10 mouse cellular contexts compared by ENCODE assay signal in genomic region chr2:84380816-84381215, GRCm38 (mm10). TPM values are rescaled to one million over a fixed set of nuclear protein-coding genes. Genes with fewer than 3 reads are reported as not detected.
DNase-seq lines count a peak whose midpoint lies in the region; ATAC-seq lines count a peak whose summit lies in the region.
"Had no signal": no experiment of that assay in that cellular context is flagged by ENCODE, and none has a peak within 500 bp of the region (broad histone marks: within the 10 kb centered on the region; RNA-seq: fewer than 3 reads in every experiment).

No protein-coding gene starts in this region.

- H3K27ac ChIP-seq in kidney, embryonic 15.5 days, result no peak overlapping the region
- H3K27ac ChIP-seq: limb, embryonic 13.5 days had no signal

- peaks cover 11% of the 10 kb centered on the region for H3K4me1 ChIP-seq in kidney, embryonic 15.5 days
- H3K4me1 ChIP-seq: limb, embryonic 13.5 days had no signal

- H3K9me3 ChIP-seq in kidney, embryonic 15.5 days (replicated peaks), result no peaks in the 10 kb centered on the region
- H3K9me3 ChIP-seq: limb, embryonic 13.5 days had no signal

- H3K4me3 ChIP-seq in kidney, embryonic 15.5 days (replicated peaks), result no peak overlapping the region
- H3K4me3 ChIP-seq: limb, embryonic 13.5 days had no signal

- H3K9ac ChIP-seq in kidney, embryonic 15.5 days, result no peak overlapping the region
- H3K9ac ChIP-seq: limb, embryonic 13.5 days had no signal

- H3K4me2 ChIP-seq in kidney, embryonic 15.5 days, result peak overlapping the region; percentile 17; the same call in 1 of the 2 replicates
- H3K4me2 ChIP-seq: limb, embryonic 13.5 days had no signal

- intact Hi-C loops in left cerebral cortex, postnatal 4 days (cut with DNase I), result no loop called here

- DNase-seq in cerebellum, postnatal 25 days, result peak; percentile 13 to 20
- DNase-seq in left cerebral cortex, postnatal 4 days, result peak; percentile 48
- DNase-seq in left cerebral cortex, adult 8-10 months (ENCODE audit: low spot score in 2 of 2), result no peak
- peak; percentile 72 to 77 for DNase-seq in heart, adult 18-20 months
- DNase-seq in spleen, adult 12 weeks (ENCODE audit: low spot score), result no peak
- DNase-seq in urinary bladder, postnatal 4 days (ENCODE audit: low spot score in 2 of 2), result no peak
- DNase-seq: midbrain, embryonic 14.5 days had no signal

- 53% methylated on average over 11 of the region's 11 CpGs for WGBS in kidney, embryonic 15.5 days

- no peaks in the 10 kb centered on the region for H3K36me3 ChIP-seq in kidney, embryonic 15.5 days
- H3K36me3 ChIP-seq: limb, embryonic 13.5 days had no signal

- no peaks in the 10 kb centered on the region for H3K27me3 ChIP-seq in kidney, embryonic 15.5 days
- H3K27me3 ChIP-seq: limb, embryonic 13.5 days had no signal

- no peak for ATAC-seq in cerebellum, adult (ENCODE audit: insufficient number of reproducible peaks, low FRiP score, low TSS enrichment)
- 0 out of 2 replicates have a peak, but pooled peaks have one; percentile 49 for ATAC-seq in kidney, embryonic 15.5 days (replicated peaks; ENCODE audit: low FRiP score)

RNA-seq across cellular contexts. Expression of gene Calcrl, which starts 44.4 kb away (rescaled TPM):
- total RNA-seq in left cerebral cortex, postnatal 4 days (2021), result 1 to 10 TPM; 5.7 to 7.5 TPM
- 1 to 10 TPM; 6.5 to 8.9 (median 7.1) TPM for total RNA-seq in left cerebral cortex, adult 8-10 months (2022)
- total RNA-seq in heart, adult 18-20 months (2021), result 10 to 100 TPM; 25.3 to 27.4 TPM
- polyA plus RNA-seq in kidney, embryonic 15.5 days (2015; fragmentation: Nextera tagmentation; extraction: Ambion mirVana), result 65.6 and 73.4 TPM in 2 replicates

Comparison
In these comparisons a context has a peak if more than half of its experiments do, and no peak if none do; other contexts are left out.
1. DNase-seq: peak in cerebellum, postnatal 25 days (2 of 2), left cerebral cortex, postnatal 4 days (single experiment) and heart, adult 18-20 months (2 of 2); none in left cerebral cortex, adult 8-10 months (0 of 2), spleen, adult 12 weeks (single experiment) and urinary bladder, postnatal 4 days (0 of 2).